Mouse (Mus musculus) liver, adult 2 months (tissue): ENCODE results near the gene Ubac2. TPM values are rescaled to one million over a fixed set of nuclear protein-coding genes. Genes with fewer than 3 reads are reported as not detected.

Experiments used
- DNase-seq: peaks from one replicate; pipeline ENCODE4 v3.0.0-alpha.2; 2011; ENCODE audit warnings: low read depth, low spot score; ENCODE audit errors: extremely low read depth
- H3K27ac ChIP-seq: fragments of 200-500 bp; replicated peaks from 2 replicates; pipeline ENCODE4 v1.5.1; 2012; ENCODE audit warnings: low read depth, mild to moderate bottlenecking, control low read depth, inconsistent platforms, low read length; ENCODE audit not compliant: insufficient read depth
- H3K27me3 ChIP-seq: fragments of 200-500 bp; 2 replicates; pipeline ENCODE4 v1.6.1; 2012; ENCODE audit warnings: mild to moderate bottlenecking, moderate library complexity, low read length, inconsistent platforms; ENCODE audit not compliant: control insufficient read depth, insufficient read depth
- H3K36me3 ChIP-seq: fragments of 200-500 bp; 2 replicates; pipeline ENCODE4 v1.6.1; 2012; ENCODE audit warnings: low read length, inconsistent platforms; ENCODE audit not compliant: control insufficient read depth, insufficient read depth
- H3K4me1 ChIP-seq: fragments of 200-500 bp; 2 replicates; pipeline ENCODE4 v1.6.1; 2011; ENCODE audit warnings: low read length; ENCODE audit not compliant: control insufficient read depth, insufficient read depth
- H3K4me3 ChIP-seq: fragments of 200-500 bp; 2 replicates; pipeline ENCODE4 v1.5.1; 2011; ENCODE audit warnings: low read depth, mild to moderate bottlenecking, control low read depth, low read length, moderate library complexity; ENCODE audit not compliant: insufficient read depth
- H3K79me2 ChIP-seq: fragments of 200-500 bp; 2 replicates; pipeline ENCODE4 v1.6.1; 2012; ENCODE audit warnings: inconsistent platforms, mild to moderate bottlenecking, low read length, moderate library complexity; ENCODE audit not compliant: control insufficient read depth, insufficient read depth
- H3K9ac ChIP-seq: fragments of 200-500 bp; 2 replicates; pipeline ENCODE4 v1.6.1; 2012; ENCODE audit warnings: low read depth, mild to moderate bottlenecking, control low read depth, inconsistent platforms, low read length
- CTCF ChIP-seq: fragments of 200-500 bp; IDR thresholded peaks from 2 replicates; pipeline ENCODE4 v1.5.1; 2011; ENCODE audit warnings: low read depth, low read length, control low read depth
- POLR2A ChIP-seq: fragments of 200-500 bp; IDR thresholded peaks from 2 replicates; pipeline ENCODE4 v1.6.1; 2011; ENCODE audit warnings: low read length, control low read depth; ENCODE audit not compliant: insufficient read depth; ENCODE audit errors: extremely low read depth
- WGBS: fragments of 180-500 bp; shearing (Covaris S2); methylation state at CpG from one replicate; pipeline ENCODE4 v1.1.7; 2018; 5-methylcytosine and 5-hydroxymethylcytosine counted together
- polyA plus RNA-seq: library from polyadenylated mRNA; depleted of rRNA; stranded (reverse); fragments of >200 nt; gene quantifications from 2 replicates; pipeline ENCODE4 v1.2.3, GENCODE M21; 2012
- total RNA-seq: library from RNA; depleted of rRNA; stranded (reverse); fragments of >200 nt; gene quantifications from 2 replicates; pipeline ENCODE4 v1.2.3, GENCODE M21; 2014

Gene Ubac2
- total and polyA plus RNA-seq, 2 experiments: 20.3 to 49.4 TPM

DNA sequence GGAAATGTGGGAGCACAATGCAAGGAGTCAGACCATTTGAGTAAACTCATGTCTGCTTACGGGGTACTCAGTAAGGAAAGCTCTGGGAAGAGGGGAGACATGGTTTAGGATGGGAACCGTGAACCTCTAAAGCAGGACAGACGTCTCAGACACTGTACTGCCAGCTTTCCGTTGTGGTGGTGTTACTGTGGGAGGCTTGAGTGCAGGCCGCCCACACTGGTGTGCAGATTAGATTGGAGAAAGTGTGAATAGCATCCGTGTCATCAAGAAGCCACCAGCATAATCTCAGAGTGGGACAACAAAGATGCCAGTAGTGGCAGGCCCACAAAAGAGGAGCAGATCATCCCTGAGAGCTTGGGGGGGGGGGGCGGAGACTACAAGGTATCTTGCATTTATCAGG, 123.8 kb downstream of the Ubac2 start:
- Histone ChIP-seq H3K4me3 (no peak overlapping the region), H3K79me2 (no peaks in the 10 kb centered on the region; the same call in 1 of the 2 replicates), H3K4me1 (no peaks in the 10 kb centered on the region), H3K36me3 (no peaks in the 10 kb centered on the region; the same call in 1 of the 2 replicates), H3K27me3 (no peaks in the 10 kb centered on the region), H3K27ac (no peak overlapping the region), H3K9ac (no peak overlapping the region)
- TF ChIP-seq CTCF: no peak
- DNase-seq: no peak
- WGBS: 93% methylated on average over 7 of the region's 7 CpGs

- no peak for DNase-seq
- Histone ChIP-seq H3K27me3 (no peaks in the 10 kb centered on the region), H3K27ac (no peak overlapping the region), H3K79me2 (no peaks in the 10 kb centered on the region), H3K36me3 (no peaks in the 10 kb centered on the region; the same call in 1 of the 2 replicates), H3K9ac (no peak overlapping the region), H3K4me3 (no peak overlapping the region), H3K4me1 (no peaks in the 10 kb centered on the region)
- no peak for TF ChIP-seq CTCF
- no peak for TF ChIP-seq POLR2A
These were observed 125.4 kb downstream of the Ubac2 start for GRCm38 (mm10) chr14:122003812-122004211.

DNA sequence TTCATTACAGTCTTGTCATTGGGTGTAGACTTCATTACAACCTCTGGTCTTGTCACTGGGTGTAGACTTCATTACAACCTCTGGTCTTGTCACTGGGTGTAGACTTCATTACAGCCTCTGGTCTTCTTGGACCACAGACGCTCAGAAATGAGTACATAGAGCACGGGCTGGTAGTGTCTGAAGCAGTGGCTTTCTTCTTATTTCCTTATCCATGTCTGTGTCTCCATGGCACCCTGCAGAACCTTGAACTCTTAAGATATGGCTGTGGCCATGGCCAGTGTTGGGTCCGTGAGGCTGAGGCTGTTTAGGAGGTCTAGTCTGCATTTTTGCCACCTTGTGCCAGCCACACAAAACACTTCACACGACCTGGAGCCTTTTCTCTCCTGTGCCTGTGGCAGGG, 129.8 kb downstream of the Ubac2 start:
- Histone ChIP-seq H3K4me1 (no peaks in the 10 kb centered on the region), H3K27ac (no peak overlapping the region), H3K9ac (no peak overlapping the region), H3K27me3 (no peaks in the 10 kb centered on the region), H3K36me3 (peaks cover 3% of the 10 kb centered on the region; the same call in 1 of the 2 replicates), H3K4me3 (no peak overlapping the region), H3K79me2 (no peaks in the 10 kb centered on the region)
- 96% methylated on average over 4 of the region's 4 CpGs for WGBS
- TF ChIP-seq CTCF: no peak
- no peak for TF ChIP-seq POLR2A
- no peak for DNase-seq

- no peaks in the 10 kb centered on the region for H3K4me1 ChIP-seq
- H3K9ac ChIP-seq: no peak overlapping the region
- TF ChIP-seq POLR2A: no peak
- TF ChIP-seq CTCF: no peak
- peaks cover 3% of the 10 kb centered on the region; the same call in 1 of the 2 replicates for H3K36me3 ChIP-seq
- peak; percentile 43 for DNase-seq
- H3K27ac ChIP-seq: no peak overlapping the region
- no peak overlapping the region for H3K4me3 ChIP-seq
- WGBS: 90% methylated on average over 13 of the region's 13 CpGs
- H3K79me2 ChIP-seq: no peaks in the 10 kb centered on the region
- no peaks in the 10 kb centered on the region for H3K27me3 ChIP-seq
These were observed 131.1 kb downstream of the Ubac2 start for GRCm38 (mm10) chr14:122009502-122009901.

- Histone ChIP-seq H3K4me3 (no peak overlapping the region), H3K4me1 (no peaks in the 10 kb centered on the region), H3K79me2 (no peaks in the 10 kb centered on the region), H3K27me3 (no peaks in the 10 kb centered on the region), H3K36me3 (peaks cover 3% of the 10 kb centered on the region; the same call in 1 of the 2 replicates), H3K9ac (no peak overlapping the region), H3K27ac (no peak overlapping the region)
- 89% methylated on average over 7 of the region's 7 CpGs for WGBS
- DNase-seq: no peak
- TF ChIP-seq POLR2A (no peak), CTCF (no peak)
These were observed 131.9 kb downstream of the Ubac2 start for GRCm38 (mm10) chr14:122010301-122010700.

DNA sequence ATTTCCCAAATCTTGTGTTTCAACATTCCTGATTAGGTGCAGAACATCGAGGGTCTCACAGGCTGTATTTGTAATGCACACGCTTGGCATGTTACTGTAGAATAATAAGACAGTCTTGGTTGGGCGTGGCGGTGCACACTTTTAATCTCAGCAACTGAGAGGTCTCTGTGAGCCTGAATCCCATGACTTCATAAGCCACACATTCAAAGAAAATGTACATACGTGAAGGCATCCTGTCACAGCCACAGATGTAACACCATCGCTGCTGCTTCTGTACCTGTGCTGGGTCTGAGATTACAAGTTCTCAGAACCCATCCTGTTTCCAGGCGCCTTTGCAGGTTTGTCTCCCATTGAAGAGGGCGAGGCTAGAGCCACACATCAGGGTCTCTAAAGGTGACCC, 133.3 kb downstream of the Ubac2 start:
- no peak overlapping the region for H3K27ac ChIP-seq
- no peaks in the 10 kb centered on the region for H3K4me1 ChIP-seq
- DNase-seq: no peak

More for the DNA sequence above, 133.3 kb downstream of the Ubac2 start:
- no peaks in the 10 kb centered on the region for H3K79me2 ChIP-seq
- H3K27me3 ChIP-seq: no peaks in the 10 kb centered on the region
- H3K4me3 ChIP-seq: no peak overlapping the region
- H3K36me3 ChIP-seq: peaks cover 3% of the 10 kb centered on the region; the same call in 1 of the 2 replicates
- H3K9ac ChIP-seq: no peak overlapping the region
- TF ChIP-seq CTCF (no peak), POLR2A (no peak)
- 95% methylated on average over 8 of the region's 8 CpGs for WGBS
